Mouse (Mus musculus) CH12.LX (cell line): ENCODE data around the gene 4933411K16Rik. TPM values are rescaled to one million over a fixed set of nuclear protein-coding genes. Genes with fewer than 3 reads are reported as not detected.

Experiments
- DNase-seq: peaks from one replicate; pipeline ENCODE4 v3.0.0-alpha.2; 2013; ENCODE audit errors: extremely low read depth
- H3K27ac ChIP-seq: 2 replicates; pipeline ENCODE4 v1.5.1; 2012; ENCODE audit warnings: low read depth, mild to moderate bottlenecking, control low read depth, moderate library complexity; ENCODE audit not compliant: insufficient read depth
- H3K27me3 ChIP-seq: replicated peaks from 2 replicates; pipeline ENCODE3; 2012; ENCODE audit warnings: inconsistent platforms
- H3K36me3 ChIP-seq, 2 experiments: replicated peaks in 1 of 2; 2 replicates each; pipeline versions ENCODE3 to v1.6.1; 2012; ENCODE audit warnings: inconsistent platforms in 1 of 2, low read length in 1 of 2, mild to moderate bottlenecking in 1 of 2, mixed read lengths in 1 of 2, moderate library complexity in 1 of 2; ENCODE audit not compliant: control insufficient read depth in 1 of 2, insufficient read depth in 1 of 2
- H3K4me1 ChIP-seq, 2 experiments: 2 replicates each; pipeline ENCODE4 v1.6.1; 2012; ENCODE audit warnings: inconsistent platforms in 1 of 2, moderate library complexity in 1 of 2; ENCODE audit not compliant: insufficient read depth in 2 of 2, control insufficient read depth in 1 of 2
- H3K4me2 ChIP-seq: 2 replicates; pipeline ENCODE4 v1.6.1; 2012; ENCODE audit warnings: low read depth, mild to moderate bottlenecking, control low read depth; ENCODE audit not compliant: poor library complexity, insufficient read depth, severe bottlenecking
- H3K4me3 ChIP-seq, 3 experiments: fragments of 150-350 bp in 1 of 3; sonication (generic) in 1 of 3; replicated peaks in 1 of 3; 2 replicates each; pipeline versions ENCODE3 to v1.5.1; 2011 to 2012; ENCODE audit warnings: low read depth in 2 of 3, low read length in 2 of 3, mild to moderate bottlenecking in 2 of 3, moderate library complexity in 2 of 3, control low read depth in 1 of 3, improper control_type of control experiment in 1 of 3, inconsistent platforms in 1 of 3, mixed read lengths in 1 of 3; ENCODE audit not compliant: poor library complexity in 1 of 3
- H3K79me2 ChIP-seq: replicated peaks from 2 replicates; pipeline ENCODE4 v1.6.1; 2012; ENCODE audit warnings: mild to moderate bottlenecking, moderate library complexity; ENCODE audit not compliant: control insufficient read depth, poor library complexity, insufficient read depth, severe bottlenecking; ENCODE audit errors: extremely low read depth
- H3K9ac ChIP-seq: 2 replicates; pipeline ENCODE4 v1.6.1; 2012; ENCODE audit warnings: low read depth, mild to moderate bottlenecking, control low read depth, moderate library complexity; ENCODE audit not compliant: insufficient read depth
- H3K9me3 ChIP-seq: replicated peaks from 2 replicates; pipeline ENCODE3; 2012; ENCODE audit warnings: low read length, inconsistent platforms, mixed read lengths
- BHLHE40 ChIP-seq: IDR thresholded peaks from 2 replicates; pipeline ENCODE4 v1.6.1; 2011; ENCODE audit warnings: mild to moderate bottlenecking, low read depth, low read length, improper control_type of control experiment
- E2F4 ChIP-seq: IDR thresholded peaks from 2 replicates; pipeline ENCODE4 v1.6.1; 2011; ENCODE audit warnings: low read depth, low read length, improper control_type of control experiment; ENCODE audit not compliant: insufficient replicate concordance
- ELF1 ChIP-seq: IDR thresholded peaks from 2 replicates; pipeline ENCODE4 v1.6.1; 2014; ENCODE audit warnings: low read depth, mild to moderate bottlenecking, inconsistent platforms, low read length, improper control_type of control experiment
- EP300 ChIP-seq: IDR thresholded peaks from 2 replicates; pipeline ENCODE4 v1.6.1; 2011; ENCODE audit warnings: low read length, improper control_type of control experiment
- ETS1 ChIP-seq: conservative IDR thresholded peaks from 2 replicates; pipeline ENCODE4 v1.6.1; 2012; ENCODE audit warnings: low read depth, mild to moderate bottlenecking, inconsistent platforms, low read length, improper control_type of control experiment, moderate library complexity
- HCFC1 ChIP-seq: IDR thresholded peaks from 2 replicates; pipeline ENCODE4 v1.6.1; 2012; ENCODE audit warnings: low read depth, mild to moderate bottlenecking, inconsistent platforms, low read length, improper control_type of control experiment
- IRF4 ChIP-seq: IDR thresholded peaks from 2 replicates; pipeline ENCODE4 v1.6.1; 2014; ENCODE audit warnings: low read depth, mild to moderate bottlenecking, inconsistent platforms, low read length, improper control_type of control experiment
- JUN ChIP-seq: IDR thresholded peaks from 2 replicates; pipeline ENCODE4 v1.6.1; 2011; ENCODE audit warnings: low read depth, mild to moderate bottlenecking, low read length, improper control_type of control experiment, moderate library complexity; ENCODE audit not compliant: insufficient read depth
- JUND ChIP-seq: conservative IDR thresholded peaks from 2 replicates; pipeline ENCODE4 v1.6.1; 2011; ENCODE audit warnings: low read depth, low read length, improper control_type of control experiment
- MAZ ChIP-seq: IDR thresholded peaks from 2 replicates; pipeline ENCODE4 v1.6.1; 2012; ENCODE audit warnings: low read depth, mild to moderate bottlenecking, inconsistent platforms, low read length, improper control_type of control experiment, moderate library complexity
- MXI1 ChIP-seq: IDR thresholded peaks from 2 replicates; pipeline ENCODE4 v1.6.1; 2011; ENCODE audit warnings: mild to moderate bottlenecking, low read depth, low read length, improper control_type of control experiment
- PAX5 ChIP-seq: IDR thresholded peaks from 2 replicates; pipeline ENCODE4 v1.6.1; 2012; ENCODE audit warnings: low read length, inconsistent platforms, mixed read lengths
- RAD21 ChIP-seq: IDR thresholded peaks from 2 replicates; pipeline ENCODE4 v1.6.1; 2011; ENCODE audit warnings: low read depth, mild to moderate bottlenecking, low read length, improper control_type of control experiment, moderate library complexity
- RCOR1 ChIP-seq: conservative IDR thresholded peaks from 2 replicates; pipeline ENCODE4 v1.6.1; 2012; ENCODE audit warnings: low read depth, mild to moderate bottlenecking, inconsistent platforms, low read length, improper control_type of control experiment
- TCF12 ChIP-seq: IDR thresholded peaks from 2 replicates; pipeline ENCODE4 v1.6.1; 2014; ENCODE audit warnings: low read depth, mild to moderate bottlenecking, inconsistent platforms, low read length, improper control_type of control experiment
- USF1 ChIP-seq: IDR thresholded peaks from 2 replicates; pipeline ENCODE4 v1.6.1; 2014; ENCODE audit warnings: low read depth, mild to moderate bottlenecking, inconsistent platforms, low read length, improper control_type of control experiment
- USF2 ChIP-seq: conservative IDR thresholded peaks from 2 replicates; pipeline ENCODE4 v1.6.1; 2011; ENCODE audit warnings: low read depth, low read length, improper control_type of control experiment
- ZMIZ1 ChIP-seq: IDR thresholded peaks from 2 replicates; pipeline ENCODE4 v1.6.1; 2012; ENCODE audit warnings: low read depth, mild to moderate bottlenecking, inconsistent platforms, low read length, improper control_type of control experiment
- dilution Hi-C: fragments of 300-500 bp; cut with MboI; formaldehyde crosslinking; loops from 2 replicates; pipeline ENCODE4 v1.14.3; 2020; ENCODE audit warnings: low sequenced_read_pairs; ENCODE audit not compliant: extremely low pct_unique_long_range_greater_than_20kb, extremely low pct_ligation_motif_present
- in situ Hi-C: fragments of 300-500 bp; cut with MboI; formaldehyde crosslinking; loops from 3 replicates; pipeline ENCODE4 v1.14.3; 2019; ENCODE audit warnings: low sequenced_read_pairs, low pct_ligation_motif_present, low pct_unique_long_range_greater_than_20kb, mixed read lengths
- polyA plus RNA-seq: library from polyadenylated mRNA; unstranded; fragments of >175 nt; gene quantifications from 2 replicates; pipeline ENCODE4 v1.2.1, GENCODE M21; 2012; ENCODE audit warnings: low read depth; ENCODE audit not compliant: insufficient read length
- total RNA-seq, 2 experiments: library from RNA; depleted of rRNA; stranded (reverse); fragments of 300-350 nt in 1 of 2; fragments of >200 nt in 1 of 2; gene quantifications; 2 replicates each; pipeline ENCODE4 v1.2.3; 2012 to 2014

Gene 4933411K16Rik
- total and polyA plus RNA-seq, 3 experiments: not detected

DNA sequence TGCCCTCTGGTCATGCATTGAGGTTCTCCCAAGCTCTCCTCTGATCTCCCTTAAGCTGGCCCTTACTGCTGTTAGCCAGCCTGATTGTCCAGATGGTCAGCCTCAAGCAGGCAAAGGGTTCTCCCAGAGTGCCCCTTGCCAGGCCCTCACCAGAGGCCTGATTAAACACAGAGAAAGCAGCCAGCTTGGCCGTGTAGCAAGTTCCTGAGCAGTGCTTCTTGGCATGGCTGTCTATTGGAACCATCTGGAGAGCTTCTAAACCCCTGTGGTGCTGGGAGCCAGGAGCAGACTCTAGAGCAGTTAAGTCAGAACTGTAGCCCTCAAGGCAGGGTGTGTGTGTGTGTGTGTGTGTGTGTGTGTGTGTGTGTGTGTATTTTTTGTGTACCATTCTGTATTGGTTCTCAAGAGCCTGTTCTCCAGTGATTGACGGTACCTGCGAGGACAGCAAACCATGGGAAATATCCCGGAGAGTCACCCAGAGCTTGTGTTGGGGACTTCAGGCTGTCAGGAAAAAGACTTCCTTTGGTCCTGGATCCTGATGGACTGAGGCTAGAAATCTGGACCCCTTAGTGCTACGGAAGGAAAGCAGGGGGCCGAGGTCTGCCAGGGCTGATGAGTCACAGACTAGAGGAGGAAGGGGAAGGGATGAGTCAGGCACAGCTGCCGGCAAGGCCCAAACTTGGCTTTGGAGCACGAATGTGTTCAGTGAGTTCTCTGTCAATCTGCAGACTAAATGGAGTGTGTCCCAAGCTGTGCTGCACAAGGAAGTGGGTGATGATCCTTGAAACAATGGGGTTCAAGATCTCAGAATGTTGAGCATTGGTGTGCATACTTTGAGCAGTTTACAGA is 34.4 kb upstream of the 4933411K16Rik start:
- in situ Hi-C loops (no loop called here), dilution Hi-C loops (no loop called here)
- Histone ChIP-seq H3K36me3 (peaks cover 0 to under 1% of the 10 kb centered on the region in 2 experiments), H3K27ac (no peak overlapping the region), H3K4me3 (no peak overlapping the region), H3K27me3 (no peaks in the 10 kb centered on the region), H3K9ac (no peak overlapping the region), H3K4me2 (no peak overlapping the region), H3K9me3 (no peaks in the 10 kb centered on the region), H3K79me2 (no peaks in the 10 kb centered on the region), H3K4me1 (peaks cover 25 to 56% of the 10 kb centered on the region in 2 experiments)
- DNase-seq: peak; percentile 54
- 0 out of 2 replicates have a peak, but pooled peaks have one; percentile 16 for TF ChIP-seq JUND
- no peak for TF ChIP-seq BHLHE40
- peak; percentile 71 for TF ChIP-seq ETS1
- TF ChIP-seq EP300: peak; percentile 37; the same call in 1 of the 2 replicates
- TF ChIP-seq TCF12: 0 out of 2 replicates have a peak, but pooled peaks have one; percentile 27
- 0 out of 2 replicates have a peak, but pooled peaks have one; percentile 29 for TF ChIP-seq ELF1
- TF ChIP-seq HCFC1: no peak
- no peak for TF ChIP-seq JUN

DNA sequence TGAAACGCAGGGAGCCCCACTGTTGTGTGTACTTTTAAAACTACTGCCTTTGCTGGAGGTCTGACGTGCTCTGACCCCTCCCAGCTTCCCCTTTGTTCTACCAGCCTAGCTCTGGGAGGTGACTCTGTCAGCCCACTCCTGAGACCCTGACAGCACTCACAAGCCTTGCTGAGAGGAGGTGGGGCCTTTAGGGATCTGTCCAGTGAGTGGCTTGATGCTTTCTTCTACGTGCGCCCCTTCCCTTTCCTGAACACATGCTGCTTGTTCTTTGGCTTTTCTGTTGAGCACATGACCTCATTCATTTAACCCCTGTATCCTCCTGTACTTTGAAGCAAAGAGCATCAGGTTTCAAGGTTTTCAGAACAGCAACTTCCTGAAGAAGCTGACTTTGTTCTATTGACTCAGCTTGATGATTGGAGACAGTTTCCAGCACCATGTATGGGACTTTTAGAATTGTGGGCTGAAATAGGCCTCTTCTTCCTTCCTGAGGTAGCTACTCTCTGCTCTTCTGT is 33.0 kb upstream of the 4933411K16Rik start:
- dilution Hi-C loops: no loop called here
- TF ChIP-seq TCF12: no peak
- TF ChIP-seq USF1: no peak
- no peak for TF ChIP-seq JUN
- TF ChIP-seq MXI1: no peak
- no peak for TF ChIP-seq RAD21
- no peak for TF ChIP-seq USF2
- no peak for TF ChIP-seq RCOR1
- TF ChIP-seq ETS1: no peak
- no peak for TF ChIP-seq IRF4
- TF ChIP-seq E2F4: no peak
- no peak for TF ChIP-seq ELF1
- no peak for TF ChIP-seq ZMIZ1
- TF ChIP-seq PAX5: no peak
- no peak for TF ChIP-seq EP300
- TF ChIP-seq MAZ: no peak
- in situ Hi-C loops: no loop called here
- H3K4me3 ChIP-seq: peak overlapping the region in 1 of 3 experiments; percentile 45
- DNase-seq: peak; percentile 27
- H3K36me3 ChIP-seq: peaks cover 0 to 7% of the 10 kb centered on the region in 2 experiments
- H3K27ac ChIP-seq: no peak overlapping the region
- no peaks in the 10 kb centered on the region for H3K79me2 ChIP-seq
- no peaks in the 10 kb centered on the region for H3K9me3 ChIP-seq
- no peaks in the 10 kb centered on the region for H3K27me3 ChIP-seq
- peaks cover 31 to 62% of the 10 kb centered on the region in 2 experiments for H3K4me1 ChIP-seq
- H3K9ac ChIP-seq: no peak overlapping the region
- H3K4me2 ChIP-seq: no peak overlapping the region
